Mouse (Mus musculus): ENCODE results near the gene Prex1.
"Not testable (repeated sequence)": the region's sequence is repeated elsewhere in the genome, so short reads cannot be mapped to it uniquely, and the experiment has no call there.

Gene Prex1

DNA sequence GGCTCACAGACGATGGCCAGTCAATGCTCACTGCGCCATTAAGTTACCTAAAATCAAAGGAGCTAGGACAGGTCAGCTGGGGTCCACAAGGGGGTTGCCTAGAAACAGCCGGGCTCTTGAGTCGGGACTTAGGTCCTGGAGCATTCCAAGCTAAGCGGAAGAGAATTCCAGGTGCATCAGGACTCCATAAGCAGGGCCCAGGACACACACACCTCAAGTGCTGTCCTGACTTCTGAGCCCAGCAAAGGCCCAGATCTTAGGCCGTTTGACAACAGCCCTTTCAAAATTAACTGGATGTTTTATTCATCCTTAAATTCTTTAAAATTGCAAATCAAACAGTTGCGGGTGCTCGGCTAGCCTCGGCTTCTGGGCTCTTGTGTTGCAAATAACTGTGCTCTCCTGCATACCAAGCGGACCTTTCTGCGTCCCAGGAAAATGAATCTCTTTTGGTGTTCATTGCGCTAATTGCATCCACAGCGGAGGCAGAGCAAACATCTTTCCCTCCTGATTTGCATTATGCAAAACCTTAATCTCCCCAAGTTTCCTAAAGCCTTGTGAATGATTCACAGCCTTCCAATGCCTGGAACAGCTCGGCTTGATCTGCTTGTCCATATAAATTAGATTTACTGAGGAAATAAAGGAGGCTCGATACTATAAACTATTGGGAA is 161.7 kb downstream of the Prex1 start:
- DNase-seq = no peak

- DNase-seq = no peak
These were observed 163.8 kb downstream of the Prex1 start for GRCm38 (mm10) chr2:166549871-166550270.

DNA sequence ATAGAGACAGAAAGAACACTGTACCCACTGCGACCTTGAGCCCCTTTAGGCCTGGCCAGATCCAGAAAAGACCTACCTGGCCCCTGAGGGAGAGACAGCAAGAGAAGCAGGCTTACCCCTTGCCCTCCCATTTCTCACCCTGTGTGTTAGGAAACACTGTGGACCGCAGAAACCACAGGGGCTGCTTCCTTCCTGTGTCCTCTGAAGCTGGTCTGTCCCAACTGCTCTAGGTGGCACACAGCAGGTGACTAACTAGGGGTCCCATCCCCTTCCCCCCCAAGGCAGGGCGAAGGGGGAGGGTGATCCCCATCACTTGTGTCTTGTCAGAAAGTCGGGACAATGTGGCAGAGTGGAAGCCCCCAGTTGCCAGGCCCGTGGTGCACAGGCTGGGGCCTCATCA is 164.6 kb downstream of the Prex1 start:
- DNase-seq = no peak

GRCm38 (mm10) chr2:166545580-166545979 is 168.1 kb downstream of the Prex1 start:
- no peak for DNase-seq

- no peak for DNase-seq
These were observed 168.9 kb downstream of the Prex1 start for GRCm38 (mm10) chr2:166544575-166545251.

GRCm38 (mm10) chr2:166541112-166541928 is 172.3 kb downstream of the Prex1 start:
- DNase-seq = no peak

GRCm38 (mm10) chr2:166540216-166540615 is 173.4 kb downstream of the Prex1 start:
- no peak for DNase-seq

DNA sequence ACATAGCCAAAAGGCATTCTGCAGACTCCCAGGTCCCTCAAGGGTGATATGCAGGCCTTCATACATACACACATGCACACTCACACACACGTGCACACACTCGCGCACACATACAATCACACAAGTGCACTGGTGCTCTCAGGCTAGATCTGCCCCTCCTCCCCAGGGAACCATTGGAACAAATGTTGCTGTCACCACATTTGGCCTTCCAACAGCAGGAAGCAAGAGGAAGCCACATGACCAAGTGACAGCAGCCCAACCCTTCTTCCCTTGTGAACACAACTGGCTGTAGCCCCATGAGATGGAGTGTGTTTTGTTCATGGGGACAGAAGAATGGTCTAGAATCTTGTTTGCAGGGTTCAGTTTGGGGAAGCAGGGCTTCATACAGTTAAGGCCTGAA is 176.7 kb downstream of the Prex1 start:
- peak; percentile 17 to 19 for DNase-seq

DNA sequence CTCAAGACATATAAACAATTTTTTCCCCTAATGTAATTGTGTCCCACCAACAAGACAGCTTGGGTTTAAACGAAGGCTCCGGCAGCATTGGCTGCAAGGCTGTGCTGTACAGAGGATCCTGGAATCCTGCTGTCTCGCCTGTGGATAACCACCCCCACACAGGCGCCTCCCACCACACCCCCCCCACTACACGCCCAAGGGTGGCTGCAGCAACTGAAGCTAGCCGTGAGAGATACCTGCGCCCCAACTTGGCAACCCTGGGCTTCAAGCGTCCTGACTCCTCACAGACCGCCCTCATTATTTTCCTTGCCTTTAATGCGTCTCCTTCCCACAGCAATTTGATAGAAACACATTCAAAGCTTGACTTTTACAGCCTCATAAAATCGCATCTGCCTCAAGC is 178.1 kb downstream of the Prex1 start:
- DNase-seq = no peak

- DNase-seq = no peak
These were observed 187.4 kb downstream of the Prex1 start for GRCm38 (mm10) chr2:166526204-166526603.

- DNase-seq = no peak
These were observed 190.3 kb downstream of the Prex1 start for GRCm38 (mm10) chr2:166523156-166523890.

DNA sequence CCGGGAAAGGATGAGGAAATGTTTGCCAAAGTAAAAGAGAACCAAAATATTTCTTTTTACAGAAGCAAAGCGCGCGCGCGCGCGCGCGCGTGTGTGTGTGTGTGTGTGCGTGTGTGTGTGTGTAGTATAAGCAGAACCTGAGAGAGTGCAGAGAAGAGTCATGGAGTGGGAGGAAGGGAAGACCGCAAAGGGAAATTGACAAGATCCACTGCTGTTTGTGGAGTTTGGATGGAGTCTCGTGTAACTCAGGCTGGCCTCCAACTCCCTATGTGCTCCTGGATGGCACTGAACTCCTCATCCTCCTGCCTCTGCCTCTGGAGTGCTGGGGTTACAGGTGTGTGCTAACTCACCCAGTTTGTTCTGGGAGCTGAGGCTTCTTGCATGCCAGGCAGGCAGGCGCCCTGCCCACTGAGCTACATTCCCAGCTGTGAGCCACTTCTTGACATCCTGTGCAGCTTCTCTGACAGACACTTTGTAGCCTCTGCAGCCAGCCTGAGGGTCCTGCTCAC is 191.0 kb downstream of the Prex1 start:
- no peak for DNase-seq

DNA sequence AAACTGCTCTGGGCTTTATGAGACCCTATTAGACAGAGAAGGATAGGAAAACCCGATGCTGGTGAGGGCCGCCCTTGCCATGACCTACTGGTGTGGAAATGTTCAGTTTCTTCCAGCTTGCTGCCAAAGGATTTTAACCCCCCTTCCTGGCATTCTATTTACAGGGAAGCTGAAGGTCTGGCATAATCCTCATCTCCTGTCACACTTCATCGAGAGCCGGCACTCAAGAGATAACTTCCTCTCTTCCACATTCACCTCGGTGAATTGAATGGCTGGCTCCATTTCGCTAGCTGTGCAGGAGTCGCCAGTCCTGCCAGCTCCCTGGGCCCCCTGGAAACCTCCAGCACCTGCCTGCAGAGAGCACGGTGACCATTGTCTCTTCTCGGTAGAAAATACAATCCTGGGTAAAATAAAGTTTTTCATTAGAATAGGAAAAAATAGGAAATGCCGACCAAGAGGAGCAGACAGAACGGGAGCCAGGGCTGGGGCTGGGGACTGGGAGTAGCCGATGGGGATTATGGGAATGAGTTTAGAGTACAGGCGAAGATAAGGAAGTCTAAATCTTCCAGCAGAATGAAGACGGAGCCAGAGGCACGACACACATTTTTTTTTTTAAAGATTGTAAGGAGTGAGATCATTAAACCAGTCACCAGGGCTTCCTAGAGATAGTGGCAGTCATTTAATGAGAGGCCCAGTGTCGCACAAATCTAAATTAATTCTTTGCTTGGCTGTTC is 191.6 kb downstream of the Prex1 start:
- DNase-seq = no peak

GRCm38 (mm10) chr2:166521461-166521860 is 192.2 kb downstream of the Prex1 start:
- no peak for DNase-seq

DNA sequence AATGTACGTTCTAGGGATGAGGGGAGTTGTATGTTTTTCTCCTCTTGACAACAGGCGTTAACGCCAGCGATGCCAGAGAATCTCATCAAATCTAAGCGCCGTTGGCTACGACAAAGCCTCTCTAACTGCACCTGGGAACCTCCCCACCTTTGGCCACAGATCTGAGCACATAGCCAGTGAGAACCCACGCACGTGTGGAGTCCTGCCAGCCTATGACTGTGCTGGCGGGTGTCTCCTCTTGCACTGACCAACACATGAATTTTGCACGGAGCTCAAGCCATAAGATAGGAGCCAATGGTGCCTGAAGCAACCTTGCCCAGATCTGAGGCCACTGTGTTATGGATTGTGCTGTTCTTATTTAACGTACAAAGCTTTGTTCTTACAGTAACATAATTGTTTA is 193.1 kb downstream of the Prex1 start:
- no peak for DNase-seq

DNA sequence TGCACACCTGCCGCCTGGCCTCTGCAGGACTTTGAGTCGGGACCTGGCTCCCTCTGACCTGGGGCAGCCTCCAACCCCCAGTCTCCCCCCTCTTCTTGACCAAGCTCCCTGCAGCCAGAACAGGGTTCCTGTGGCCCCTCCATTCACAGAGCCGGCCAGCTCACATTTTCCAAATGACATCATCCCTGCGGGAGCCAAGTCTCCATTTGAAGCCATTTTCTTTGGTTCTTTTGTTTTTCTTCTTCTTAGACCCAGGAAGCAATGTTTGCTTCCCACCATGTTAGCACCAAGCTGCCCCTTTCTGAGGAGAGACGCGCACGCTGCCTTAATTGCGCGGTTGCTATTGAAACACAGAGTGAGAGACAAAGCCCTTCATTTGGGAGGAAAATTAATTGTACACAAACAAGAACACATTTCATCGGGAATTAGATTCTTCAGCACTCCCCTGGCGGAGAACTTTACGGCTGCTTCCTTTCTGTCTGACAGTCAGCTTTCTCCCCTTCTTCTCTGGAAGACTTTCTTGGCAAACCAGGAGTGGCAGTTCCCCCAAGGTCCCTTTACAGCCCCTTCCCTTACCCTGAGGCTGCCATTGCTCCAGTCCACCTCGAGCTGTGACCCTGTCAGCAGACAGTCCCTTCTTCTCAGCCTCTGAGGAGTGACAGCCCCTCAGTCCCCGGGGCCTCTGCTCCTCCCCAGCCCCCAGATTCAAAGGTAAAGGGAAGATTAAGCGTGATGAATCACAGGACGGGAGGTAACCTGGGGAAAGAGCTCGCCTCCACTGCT is 196.0 kb downstream of the Prex1 start:
- DNase-seq = not testable (repeated sequence)

- DNase-seq = no peak
These were observed 196.7 kb downstream of the Prex1 start for GRCm38 (mm10) chr2:166516818-166517353.
